Mouse (Mus musculus) megakaryocyte, embryonic 14.5 days (primary cell): ENCODE data around the gene Rptor.

Experiments used
- FLI1 ChIP-seq: IDR thresholded peaks from 2 replicates; pipeline ENCODE4 v1.6.1; 2012; ENCODE audit warnings: low read length, inconsistent platforms, mixed read lengths
- GATA1 ChIP-seq: IDR thresholded peaks from 3 replicates; pipeline ENCODE4 v1.6.1; 2012; ENCODE audit warnings: mixed read lengths, low read length, inconsistent platforms, borderline replicate concordance

GRCm38 (mm10) chr11:119833311-119833710 lies 230.6 kb downstream of the Rptor start:
- TF ChIP-seq GATA1 (no peak), FLI1 (no peak)
